In genomic region chr1:41002006-41002405, GRCm38 (mm10) we compare ENCODE assay signal across 20 mouse cellular contexts.
DNase-seq lines count a peak whose midpoint lies in the region; ATAC-seq and TF ChIP-seq lines count a peak whose summit lies in the region.
"Had no signal": no experiment of that assay in that cellular context is flagged by ENCODE, and none has a peak within 500 bp of the region (broad histone marks: within the 10 kb centered on the region; RNA-seq: fewer than 3 reads in every experiment).

No protein-coding gene starts in this region.

- H3K9ac ChIP-seq in kidney, embryonic 15.5 days: no peak overlapping the region
- no peak overlapping the region for H3K9ac ChIP-seq in forebrain, embryonic 12.5 days
- H3K9ac ChIP-seq in midbrain, embryonic 15.5 days: no peak overlapping the region
- H3K9ac ChIP-seq: embryonic facial prominence, embryonic 15.5 days; heart, embryonic 12.5 days; hindbrain, embryonic 14.5 days; intestine, embryonic 15.5 days; stomach, embryonic 15.5 days had no signal

- ATAC-seq in kidney, embryonic 15.5 days (replicated peaks; ENCODE audit: low FRiP score): 0 out of 2 replicates have a peak, but pooled peaks have one; percentile 36
- ATAC-seq in forebrain, embryonic 12.5 days (ENCODE audit: low FRiP score): no peak; the same call in 1 of the 2 replicates
- ATAC-seq in midbrain, embryonic 15.5 days (replicated peaks): peak; percentile 21; the same call in 1 of the 2 replicates
- ATAC-seq: intestine, embryonic 15.5 days had no signal

- no peaks in the 10 kb centered on the region for H3K9me3 ChIP-seq in kidney, embryonic 15.5 days (replicated peaks)
- no peaks in the 10 kb centered on the region for H3K9me3 ChIP-seq in forebrain, embryonic 12.5 days
- no peaks in the 10 kb centered on the region for H3K9me3 ChIP-seq in midbrain, embryonic 15.5 days
- H3K9me3 ChIP-seq: embryonic facial prominence, embryonic 15.5 days; heart, embryonic 12.5 days; intestine, embryonic 15.5 days; stomach, embryonic 15.5 days had no signal

- no peak overlapping the region for H3K4me3 ChIP-seq in kidney, embryonic 15.5 days (replicated peaks)
- H3K4me3 ChIP-seq in forebrain, embryonic 12.5 days (replicated peaks): no peak overlapping the region
- H3K4me3 ChIP-seq in midbrain, embryonic 15.5 days: no peak overlapping the region
- H3K4me3 ChIP-seq: embryonic facial prominence, embryonic 15.5 days; heart, embryonic 12.5 days; intestine, embryonic 15.5 days; myocyte; stomach, embryonic 15.5 days had no signal

- H3K27me3 ChIP-seq in kidney, embryonic 15.5 days: no peaks in the 10 kb centered on the region
- H3K27me3 ChIP-seq in forebrain, embryonic 12.5 days: no peaks in the 10 kb centered on the region
- H3K27me3 ChIP-seq in midbrain, embryonic 15.5 days (replicated peaks): no peaks in the 10 kb centered on the region
- H3K27me3 ChIP-seq: CH12.LX; embryonic facial prominence, embryonic 15.5 days; heart, embryonic 12.5 days; intestine, embryonic 15.5 days; stomach, embryonic 15.5 days had no signal

- no peak for TF ChIP-seq POLR2A in brain, embryonic 14.5 days (IDR thresholded peaks at IDR 0.05; ENCODE audit: borderline replicate concordance, extremely low read depth, insufficient read depth, insufficient read length, poor library complexity, severe bottlenecking)

- 39% methylated on average over 9 of the region's 9 CpGs for WGBS in kidney, embryonic 15.5 days
- 60% methylated on average over 9 of the region's 9 CpGs for WGBS in forebrain, embryonic 12.5 days
- 62% methylated on average over 9 of the region's 9 CpGs for WGBS in midbrain, embryonic 15.5 days

- H3K4me1 ChIP-seq in kidney, embryonic 15.5 days: peaks cover 7% of the 10 kb centered on the region; the same call in 1 of the 2 replicates
- peaks cover 6% of the 10 kb centered on the region for H3K4me1 ChIP-seq in forebrain, embryonic 12.5 days
- H3K4me1 ChIP-seq in midbrain, embryonic 15.5 days: peaks cover 10% of the 10 kb centered on the region; the same call in 1 of the 2 replicates
- H3K4me1 ChIP-seq: heart, embryonic 12.5 days; intestine, embryonic 15.5 days; stomach, embryonic 15.5 days had no signal

- no peak for DNase-seq in kidney, postnatal 25 days
- DNase-seq in brain, embryonic 14.5 days (ENCODE audit: low read depth): peak; percentile 65
- DNase-seq in urinary bladder, postnatal 4 days (ENCODE audit: low spot score in 2 of 2): no peak
- DNase-seq in ovary, postnatal 14 days (ENCODE audit: low spot score): no peak
- DNase-seq: cerebellum, adult 8-10 months; gastrocnemius, postnatal 36 days; lung, adult 18-20 months; lung, postnatal 14 days; thymus, adult 18-20 months had no signal

- H3K4me2 ChIP-seq in kidney, embryonic 15.5 days: 0 out of 2 replicates have a peak overlapping the region, but pooled peaks have one; percentile 19
- H3K4me2 ChIP-seq in forebrain, embryonic 12.5 days: no peak overlapping the region
- H3K4me2 ChIP-seq in midbrain, embryonic 15.5 days: no peak overlapping the region
- H3K4me2 ChIP-seq: embryonic facial prominence, embryonic 15.5 days; heart, embryonic 12.5 days; hindbrain, embryonic 14.5 days; intestine, embryonic 15.5 days; liver, embryonic 11.5 days; stomach, embryonic 15.5 days had no signal

- H3K36me3 ChIP-seq in kidney, embryonic 15.5 days: no peaks in the 10 kb centered on the region
- no peaks in the 10 kb centered on the region for H3K36me3 ChIP-seq in forebrain, embryonic 12.5 days (replicated peaks)
- no peaks in the 10 kb centered on the region for H3K36me3 ChIP-seq in midbrain, embryonic 15.5 days (replicated peaks)
- H3K36me3 ChIP-seq: embryonic facial prominence, embryonic 15.5 days; heart, embryonic 12.5 days; intestine, embryonic 15.5 days; stomach, embryonic 15.5 days had no signal

- no peak for TF ChIP-seq CTCF in brain, embryonic 14.5 days (IDR thresholded peaks at IDR 0.05; ENCODE audit: borderline replicate concordance, extremely low read depth, insufficient read depth, insufficient read length)

- H3K27ac ChIP-seq in kidney, embryonic 15.5 days: no peak overlapping the region
- 0 out of 2 replicates have a peak overlapping the region, but pooled peaks have one; percentile 19 for H3K27ac ChIP-seq in forebrain, embryonic 12.5 days
- H3K27ac ChIP-seq in midbrain, embryonic 15.5 days: no peak overlapping the region
- H3K27ac ChIP-seq: embryonic facial prominence, embryonic 15.5 days; hindbrain, embryonic 14.5 days; intestine, embryonic 15.5 days; stomach, embryonic 15.5 days had no signal
